Mouse (Mus musculus): ENCODE results near the gene Pard6a.
A peak's percentile ranks its signal among the peaks of the same experiment; 100 is the strongest.

Pard6a gene

DNA sequence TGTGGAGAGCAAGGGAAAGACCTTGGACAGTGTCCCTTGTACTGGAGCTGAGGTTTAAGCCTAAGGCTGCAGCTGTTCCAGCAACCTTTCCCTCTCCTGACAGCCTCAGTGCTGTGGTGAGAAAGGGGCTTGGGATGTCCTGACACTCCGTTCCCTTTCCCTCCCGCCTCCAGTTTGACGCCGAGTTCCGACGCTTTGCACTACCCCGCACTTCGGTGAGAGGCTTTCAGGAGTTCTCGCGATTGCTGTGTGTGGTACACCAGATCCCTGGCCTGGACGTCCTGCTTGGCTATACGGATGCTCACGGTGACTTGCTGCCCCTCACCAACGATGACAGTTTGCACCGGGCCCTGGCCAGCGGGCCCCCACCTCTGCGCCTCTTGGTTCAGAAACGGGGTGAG lies 1.1 kb downstream of the Pard6a start:
- peak; percentile 30 for DNase-seq

DNA sequence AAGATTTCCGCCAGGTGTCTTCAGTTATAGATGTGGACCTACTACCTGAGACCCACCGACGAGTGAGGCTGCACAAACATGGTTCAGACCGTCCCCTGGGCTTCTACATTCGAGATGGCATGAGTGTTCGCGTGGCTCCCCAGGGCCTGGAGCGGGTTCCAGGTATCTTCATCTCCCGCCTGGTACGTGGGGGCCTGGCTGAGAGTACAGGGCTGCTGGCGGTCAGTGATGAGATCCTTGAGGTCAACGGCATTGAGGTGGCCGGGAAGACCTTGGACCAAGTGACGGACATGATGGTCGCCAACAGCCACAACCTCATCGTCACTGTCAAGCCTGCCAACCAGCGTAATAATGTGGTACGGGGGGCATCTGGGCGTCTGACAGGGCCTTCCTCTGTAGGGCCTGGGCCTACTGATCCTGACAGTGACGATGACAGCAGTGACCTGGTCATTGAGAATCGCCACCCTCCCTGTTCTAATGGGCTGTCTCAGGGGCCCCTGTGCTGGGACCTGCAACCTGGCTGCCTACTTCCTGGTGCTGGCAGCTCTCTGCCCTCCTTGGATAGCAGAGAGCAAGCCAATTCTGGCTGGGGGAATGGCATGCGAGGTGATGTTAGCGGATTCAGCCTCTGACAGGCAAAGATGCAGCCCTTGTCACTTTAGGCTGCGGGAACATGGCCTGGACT lies 1.9 kb downstream of the Pard6a start:
- DNase-seq = peak; percentile 22

DNA sequence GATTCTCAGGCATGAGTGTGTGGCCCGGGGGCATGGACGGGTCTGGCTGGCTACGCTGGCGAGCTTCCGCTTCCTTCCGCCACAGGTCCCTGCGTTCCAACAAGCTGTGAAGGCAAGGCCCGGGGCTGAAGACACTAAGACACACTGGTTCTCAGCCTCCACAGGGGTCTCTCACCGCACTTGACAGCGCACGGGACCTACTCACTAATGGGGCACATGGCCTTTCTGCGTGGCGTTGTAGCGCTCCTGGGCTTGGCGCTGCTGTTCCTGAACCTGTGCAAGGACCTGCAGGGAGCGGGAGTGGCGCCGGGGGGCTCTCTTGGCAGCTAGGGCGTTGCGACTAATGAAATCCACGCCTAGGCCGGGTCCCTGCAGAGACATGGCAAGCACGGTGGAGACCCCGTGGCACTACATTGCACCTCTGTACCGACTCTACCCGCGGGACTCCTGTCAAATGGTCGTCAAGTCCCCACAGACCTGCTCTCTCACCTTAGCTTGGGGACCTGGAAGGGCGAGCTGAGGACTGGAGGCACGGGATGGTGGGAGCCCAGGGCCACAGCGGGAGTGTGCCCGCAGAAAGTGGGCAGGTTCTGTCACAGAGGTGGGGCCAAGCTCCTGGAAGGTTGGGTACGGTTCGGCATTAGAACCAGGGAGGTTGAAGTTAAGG lies 3.3 kb downstream of the Pard6a start:
- peak; percentile 23 for DNase-seq

DNA sequence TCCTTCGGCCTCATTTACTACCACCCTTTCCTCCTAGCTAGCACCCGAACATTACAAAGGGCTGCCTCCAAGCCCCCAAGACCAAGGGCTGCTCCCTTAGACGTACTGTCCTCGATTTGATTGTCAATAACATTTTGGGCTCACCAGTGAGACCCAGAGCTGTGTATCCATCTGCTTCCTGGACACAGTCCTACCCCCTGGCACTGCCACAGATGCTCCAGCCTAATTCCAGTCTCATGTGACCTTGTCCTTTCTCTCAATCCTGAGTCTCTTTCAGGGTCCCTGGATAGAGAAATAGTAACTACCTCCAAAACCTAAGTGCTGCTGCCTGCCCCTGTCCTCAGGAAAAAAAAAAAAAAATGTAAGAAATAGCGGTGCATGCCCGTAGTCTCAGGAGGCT lies 4.0 kb downstream of the Pard6a start:
- DNase-seq = no peak

DNA sequence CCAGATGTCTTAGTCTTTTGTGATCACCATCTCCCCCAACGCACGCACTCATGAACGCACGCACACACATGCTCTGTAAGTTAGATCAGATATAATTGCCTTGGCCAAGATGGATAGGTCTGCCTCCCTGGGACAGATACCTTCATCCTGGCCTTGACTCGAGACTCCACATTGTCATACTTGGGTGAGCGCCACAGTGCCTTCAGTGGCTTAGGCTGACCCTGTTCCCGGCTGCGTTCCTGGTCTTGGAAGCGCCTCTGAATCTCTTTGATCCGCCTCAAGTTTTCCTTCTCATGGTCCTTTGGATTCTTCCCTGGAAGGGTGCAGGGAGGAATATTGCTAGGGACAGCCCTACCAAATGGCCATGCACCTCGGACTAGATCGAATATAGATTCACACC lies 5.5 kb downstream of the Pard6a start:
- no peak for DNase-seq

DNA sequence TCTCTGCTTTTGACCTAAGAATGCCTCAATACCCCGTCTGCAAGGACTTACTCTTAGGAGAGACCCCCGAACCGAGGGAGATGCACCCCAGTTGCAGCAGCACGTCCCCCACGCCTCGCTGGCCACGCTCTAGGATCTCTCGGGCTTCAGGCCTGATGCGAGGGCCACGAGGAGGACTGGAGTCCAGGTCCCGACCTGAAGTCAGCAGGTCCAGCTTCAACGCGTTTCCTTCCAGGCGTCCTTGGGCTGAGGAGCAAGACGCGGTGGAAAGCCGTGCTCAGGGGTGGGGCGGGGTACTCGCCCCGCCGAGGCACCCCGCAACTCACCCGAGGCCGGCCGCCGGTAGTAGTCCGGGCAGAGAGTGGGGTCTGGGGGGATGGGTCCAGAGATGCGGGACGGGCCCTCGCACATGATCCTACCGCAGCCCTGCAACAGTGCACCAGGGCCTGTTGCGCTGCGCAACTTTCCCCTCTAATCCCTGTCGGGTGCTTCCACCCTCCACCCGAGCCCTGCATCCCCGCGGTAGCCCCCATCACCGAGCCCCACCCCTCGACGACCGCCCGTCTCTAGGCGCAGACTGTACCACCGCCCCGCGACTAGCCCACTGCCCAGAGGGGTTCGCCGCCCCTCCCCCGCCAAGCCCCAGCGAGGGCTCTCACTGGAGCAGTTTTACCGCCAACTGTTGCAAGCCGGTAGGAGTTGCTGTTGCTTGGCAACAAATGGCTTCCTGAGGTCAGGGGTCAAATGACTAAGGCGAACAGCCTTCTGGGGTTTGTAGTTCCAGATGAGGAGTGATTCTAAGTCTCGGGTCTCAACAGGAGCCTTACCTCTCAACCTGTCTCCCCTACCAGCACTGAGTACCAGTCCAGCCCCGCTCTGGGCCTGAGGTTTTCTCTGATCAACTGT lies 6.8 kb downstream of the Pard6a start, which contains the start of the genes 4933405L10Rik and Enkd1:
Gene 4933405L10Rik (plus strand): TSS at position 158 of the 906 bp plus-strand sequence.
Gene Enkd1 (minus strand): TSS at position 713 of the 906 bp plus-strand sequence.
- peak; percentile 88 for DNase-seq

DNA sequence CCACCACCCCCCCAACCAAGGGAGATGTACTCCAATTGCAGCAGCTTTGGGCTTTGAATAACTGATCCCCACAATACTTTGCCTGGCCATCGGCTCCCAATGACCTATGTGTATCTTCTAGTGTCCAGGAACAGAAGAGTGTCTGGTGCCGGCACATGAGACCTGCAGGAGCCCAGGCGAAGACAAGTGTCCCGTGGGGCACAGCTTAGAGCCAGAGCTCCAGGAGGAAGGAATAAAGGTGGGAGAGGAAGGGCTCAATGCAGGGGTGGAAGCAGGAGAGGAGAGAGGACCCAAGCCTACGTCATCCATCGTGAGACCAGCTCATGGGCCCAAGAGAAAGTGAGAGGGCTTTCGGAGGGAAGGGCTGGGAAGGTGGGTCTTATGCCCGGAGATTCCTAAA lies 7.7 kb downstream of the Pard6a start:
- DNase-seq = peak; percentile 20

DNA sequence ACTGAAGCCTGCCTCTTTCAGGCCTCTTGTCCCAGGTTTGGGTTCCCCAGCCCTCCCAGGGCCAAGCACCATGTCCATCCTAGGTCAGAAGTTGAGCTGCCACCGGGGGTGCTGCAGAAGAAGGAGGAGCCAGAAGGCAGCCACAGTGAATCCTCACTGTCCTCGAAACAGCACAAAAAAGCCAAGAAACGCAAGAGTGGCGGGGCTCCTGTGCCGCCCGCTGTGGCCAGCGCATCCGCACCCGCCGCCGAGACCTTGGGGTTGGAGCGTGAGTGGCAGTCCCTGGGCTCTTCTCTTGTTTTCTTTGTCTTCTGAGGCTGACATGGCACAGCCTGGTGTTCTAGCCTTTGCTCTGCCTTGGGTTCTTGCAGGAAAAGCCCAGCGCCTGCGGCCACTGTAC lies 8.4 kb downstream of the Pard6a start:
- peak; percentile 35 for DNase-seq

DNA sequence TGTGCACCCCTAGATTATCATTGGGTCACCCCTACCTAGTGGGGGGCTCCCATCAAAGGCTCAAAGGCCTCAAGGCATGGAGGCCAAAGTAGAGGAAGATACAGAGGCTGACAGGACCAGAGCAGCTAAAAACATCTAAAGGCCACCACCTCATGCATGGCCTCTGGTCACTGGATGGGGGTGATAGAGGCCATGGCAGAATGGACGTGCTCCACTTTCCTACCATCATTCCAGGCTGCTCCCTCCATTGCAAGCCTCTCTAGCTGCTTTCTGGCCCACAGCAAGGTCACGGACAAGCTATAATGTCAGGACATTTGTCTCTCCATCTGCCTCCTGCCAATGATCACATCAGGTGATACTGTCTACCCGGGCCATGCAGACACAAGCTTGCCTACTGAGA lies 11.3 kb downstream of the Pard6a start:
- no peak for DNase-seq

DNA sequence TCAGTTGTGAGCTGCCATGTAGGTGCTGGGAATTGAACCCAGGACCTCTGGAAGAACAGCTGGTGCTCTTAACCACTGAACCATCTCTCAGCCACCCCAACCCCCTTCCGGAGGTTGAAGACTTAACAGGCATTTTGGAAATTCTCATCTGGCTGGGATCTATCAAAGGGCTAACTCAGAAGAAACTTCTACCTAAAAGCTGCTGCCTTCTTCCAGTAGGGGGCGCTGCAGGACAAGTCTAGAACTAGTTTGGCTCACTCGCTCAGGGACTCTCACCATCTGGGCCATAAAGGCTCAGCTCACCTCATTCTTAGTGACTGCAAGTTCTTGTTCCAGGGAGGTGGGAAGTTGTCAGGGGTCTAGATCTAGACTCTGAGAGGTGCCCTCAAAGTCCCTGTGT lies 13.2 kb downstream of the Pard6a start:
- DNase-seq = peak; percentile 95

DNA sequence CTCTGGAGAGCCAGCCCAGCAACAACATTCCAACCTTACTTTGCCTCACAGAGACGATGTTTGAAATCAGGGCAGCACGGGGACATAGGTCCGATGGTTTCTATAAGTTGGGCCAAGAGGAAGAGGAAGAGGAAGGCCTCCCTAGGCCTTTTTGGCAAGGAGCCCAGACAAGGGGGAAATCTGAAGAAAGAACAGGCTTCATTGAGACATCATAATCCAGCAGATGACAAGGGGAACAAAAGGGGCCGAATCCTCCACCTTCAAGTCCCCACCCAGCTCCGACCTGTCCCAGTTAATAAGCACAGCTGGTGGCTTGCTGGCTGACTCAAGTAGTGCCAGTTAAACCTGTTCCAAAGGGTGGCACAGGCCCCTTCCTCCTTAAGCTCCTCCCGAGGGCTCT lies 14.1 kb downstream of the Pard6a start:
- DNase-seq = no peak

DNA sequence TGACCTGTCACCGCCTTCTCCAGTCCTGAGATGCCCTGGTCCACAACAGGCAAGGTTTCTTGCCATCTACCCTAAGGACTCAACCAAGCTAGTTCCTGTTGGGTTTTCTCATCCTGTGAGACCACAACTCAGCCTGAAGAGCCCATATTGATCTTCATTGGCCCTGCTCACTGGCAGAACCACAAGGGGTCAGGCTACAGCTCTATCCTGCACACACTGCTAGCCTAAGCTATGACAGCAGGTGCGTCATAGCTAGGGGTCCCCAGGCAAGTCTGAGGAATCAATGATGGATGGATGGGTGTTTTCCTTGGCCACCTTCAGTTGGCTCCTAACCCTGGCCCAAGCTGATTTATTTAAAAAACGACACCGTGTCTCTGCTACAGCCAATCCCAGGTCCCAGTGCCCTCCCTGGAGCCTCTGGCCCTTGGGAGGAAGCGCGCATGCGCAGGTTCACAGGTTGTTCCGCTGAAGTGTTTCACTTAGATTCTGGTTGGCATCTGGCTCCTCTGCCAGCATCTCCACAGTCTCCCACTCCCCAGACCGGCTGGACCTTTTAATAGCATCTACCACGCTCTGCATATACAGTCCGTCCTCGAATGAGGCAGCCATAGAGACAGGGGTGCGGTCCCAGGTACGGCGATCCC lies 15.5 kb downstream of the Pard6a start:
- DNase-seq = no peak

DNA sequence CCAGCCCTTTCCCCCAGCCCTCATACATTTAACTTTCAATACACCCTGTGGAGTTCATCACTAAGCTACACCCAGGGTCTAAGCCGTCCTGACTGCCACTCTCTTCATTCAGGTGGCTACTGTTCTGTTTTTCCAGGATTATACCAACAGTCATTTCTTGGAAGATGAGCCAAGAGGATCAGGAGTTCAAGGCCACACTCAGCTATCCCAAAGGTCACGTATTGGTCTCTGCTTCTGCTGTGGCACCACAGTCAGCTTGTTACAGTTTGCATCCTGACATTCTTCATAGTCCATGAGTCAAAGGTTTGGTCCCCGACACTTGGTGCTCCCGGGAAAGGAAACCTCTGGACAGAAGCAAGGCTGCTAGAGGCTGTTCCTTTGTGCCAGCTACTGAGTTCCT lies 18.7 kb downstream of the Pard6a start:
- no peak for DNase-seq

DNA sequence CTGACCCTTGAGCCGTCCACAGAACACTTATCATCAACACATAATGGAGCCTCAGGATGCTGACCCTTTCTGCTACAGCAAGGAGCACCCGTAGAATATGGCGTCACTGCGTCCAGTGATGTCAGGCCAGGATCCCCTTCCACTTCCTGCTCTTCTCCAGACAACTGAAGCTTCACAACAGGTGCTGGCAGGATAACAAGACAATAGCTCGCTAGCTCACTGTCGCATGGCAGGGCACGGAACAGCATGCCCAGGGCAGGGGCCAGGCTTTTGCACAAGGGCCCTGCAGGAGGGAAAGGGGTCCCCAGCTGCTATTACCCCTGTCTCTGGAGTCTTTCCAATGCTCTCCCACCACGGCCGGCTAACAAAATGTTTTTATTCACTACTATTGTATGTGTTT lies 21.9 kb downstream of the Pard6a start:
- no peak for DNase-seq

DNA sequence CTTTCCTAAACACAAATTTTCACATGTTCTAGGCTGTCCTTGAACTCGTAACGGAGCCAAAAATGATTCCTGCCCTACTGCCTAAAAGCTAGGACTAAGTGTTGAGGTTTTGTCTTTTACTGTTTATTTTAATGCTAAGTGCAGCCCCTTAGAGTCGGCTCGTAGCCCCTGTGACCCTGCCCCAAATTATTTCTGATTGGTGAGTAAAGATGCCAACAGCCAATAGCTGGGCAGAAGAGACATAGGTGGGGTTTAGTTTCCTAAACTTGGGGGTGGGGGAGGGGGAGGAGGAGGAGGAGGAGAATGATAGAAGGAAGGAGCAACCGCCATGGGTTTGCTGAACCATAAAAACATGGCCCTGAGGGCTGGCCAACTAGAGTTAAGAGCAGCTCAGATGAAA lies 24.8 kb downstream of the Pard6a start:
- DNase-seq = no peak

DNA sequence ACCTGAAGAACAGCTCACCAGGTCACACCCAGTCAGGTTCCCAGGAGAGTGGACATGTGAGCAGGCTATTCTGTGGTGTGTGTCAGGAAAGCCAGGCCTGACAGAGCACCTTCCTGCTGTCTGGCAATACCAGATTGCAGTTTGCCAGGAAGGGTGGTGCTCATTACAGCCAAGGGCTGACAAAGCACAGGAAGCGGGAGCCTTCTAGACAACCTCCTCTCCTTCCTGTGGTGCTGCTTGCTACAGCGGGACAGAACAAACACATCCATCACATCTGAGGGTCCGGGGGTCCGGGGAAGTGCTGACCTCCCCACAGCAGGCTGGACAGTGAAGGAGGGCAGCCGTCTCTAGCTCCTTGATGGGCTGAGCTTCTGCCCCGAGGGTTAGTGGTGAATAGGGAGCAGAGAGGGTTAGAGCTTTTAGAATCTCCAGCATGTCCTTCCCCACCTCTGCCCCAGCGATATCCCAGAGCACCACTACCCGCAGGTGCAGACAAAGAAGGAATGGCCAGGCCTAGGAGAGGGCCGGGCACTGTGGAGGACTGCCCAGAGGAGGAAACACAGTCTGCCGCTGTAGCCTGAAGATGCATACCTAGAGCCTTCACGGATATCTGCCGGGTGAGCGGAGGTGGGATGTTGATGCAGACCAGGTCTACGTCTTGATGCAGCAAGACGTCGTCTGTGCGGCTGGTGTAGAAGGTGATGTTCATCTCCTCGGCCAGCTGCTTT lies 26.6 kb downstream of the Pard6a start:
- DNase-seq = peak; percentile 38

DNA sequence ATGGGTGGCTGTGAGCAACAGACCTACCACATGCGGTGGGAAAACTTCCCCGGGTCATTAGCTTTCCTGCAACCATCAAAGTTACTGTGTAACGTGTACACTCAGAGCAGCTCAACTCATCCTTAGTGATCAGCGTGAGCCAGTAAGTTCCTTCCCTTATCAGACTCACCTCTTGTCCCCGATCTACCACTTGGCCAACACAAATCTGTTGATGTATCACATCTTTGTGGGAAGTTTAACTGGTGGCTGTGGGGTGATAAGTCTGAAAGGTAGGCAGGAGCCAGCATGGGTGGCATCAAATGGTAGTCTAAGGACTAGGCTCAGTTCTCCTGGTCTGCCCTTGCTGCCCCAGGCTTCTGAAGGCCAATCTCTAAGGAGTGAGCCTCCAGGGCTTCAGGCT lies 31.2 kb downstream of the Pard6a start:
- DNase-seq = no peak

DNA sequence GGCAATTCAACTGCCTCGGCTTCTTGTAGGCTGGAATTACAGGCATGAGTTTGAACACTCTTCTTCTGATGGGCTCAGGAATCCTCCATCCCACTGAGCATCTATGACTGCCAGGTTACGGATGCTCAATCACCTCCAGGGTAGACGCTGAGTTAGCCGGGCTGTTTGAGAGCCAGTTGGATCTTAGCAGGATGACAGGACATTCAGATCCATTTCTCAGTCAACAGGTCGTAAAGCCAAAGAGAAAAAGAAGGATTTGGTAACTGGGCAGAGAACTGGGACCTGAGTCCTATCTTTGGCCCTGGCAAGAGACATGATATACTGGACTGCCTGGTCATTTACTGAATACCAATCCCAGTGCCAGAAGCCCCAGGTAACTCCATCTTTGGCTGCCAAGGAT lies 38.3 kb downstream of the Pard6a start:
- no peak for DNase-seq

DNA sequence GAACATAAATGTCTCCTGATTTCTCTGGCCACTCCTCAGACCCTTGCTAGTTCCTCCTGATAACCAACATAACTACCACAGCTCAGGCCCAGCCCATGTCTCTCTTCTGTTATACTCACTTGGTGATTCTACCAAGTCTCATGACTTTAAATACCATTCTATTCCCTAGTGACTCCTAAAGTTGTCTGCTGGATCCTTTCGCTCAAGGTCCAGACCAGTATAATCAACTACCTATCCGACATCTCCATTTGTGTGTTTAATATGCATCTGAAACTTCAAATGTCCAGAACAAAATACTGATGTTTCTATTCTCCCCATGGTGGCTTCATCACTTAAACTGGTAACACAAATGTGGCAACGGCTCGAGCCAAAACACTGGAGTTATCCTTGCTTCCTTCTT lies 42.4 kb downstream of the Pard6a start:
- DNase-seq = no peak

DNA sequence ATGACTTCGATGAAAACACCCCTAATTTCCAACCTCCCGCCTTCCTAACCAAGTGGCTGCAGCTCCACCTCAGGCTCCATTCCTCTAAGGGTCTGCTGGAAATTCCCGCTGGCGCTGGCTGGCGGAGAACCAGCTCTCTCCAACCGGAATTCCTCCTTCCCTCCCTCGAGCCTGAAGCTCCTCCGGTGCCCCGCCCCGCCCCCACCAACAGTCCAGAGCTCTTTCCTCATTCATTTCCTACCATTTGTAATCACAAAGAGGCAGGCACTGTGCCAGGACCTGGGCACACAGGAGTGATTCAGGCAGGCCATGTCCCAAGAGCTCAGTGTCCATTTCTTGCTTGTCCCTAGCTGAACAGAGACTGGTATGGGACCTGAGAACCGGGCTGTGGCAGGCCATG lies 49.7 kb downstream of the Pard6a start:
- DNase-seq = no peak

All from thymus, postnatal 4 days (tissue).